Mouse (Mus musculus): ENCODE data around the gene Txndc5. TPM values are rescaled to one million over a fixed set of nuclear protein-coding genes. Genes with fewer than 3 reads are reported as not detected.
A peak's percentile ranks its signal among the peaks of the same experiment; 100 is the strongest.

The Txndc5 gene
- total RNA-seq, 2 experiments from 2014 or later: 22.1 to 35.0 TPM

GRCm38 (mm10) chr13:38522056-38522654 is 6.5 kb downstream of the Txndc5 start:
- peak overlapping the region; percentile 65 for H3K27ac ChIP-seq
- intact Hi-C loops (cut with DNase I): no loop called here
- no peak for TF ChIP-seq CTCF (IDR thresholded peaks at IDR 0.05)
- DNase-seq: no peak
- no peak overlapping the region for H3K4me3 ChIP-seq

- intact Hi-C loops (cut with DNase I): no loop called here
- Histone ChIP-seq H3K27ac (peak overlapping the region; percentile 43; the same call in 1 of the 2 replicates), H3K4me3 (no peak overlapping the region)
- no peak for DNase-seq
- TF ChIP-seq CTCF (IDR thresholded peaks at IDR 0.05): no peak
These were observed 8.3 kb downstream of the Txndc5 start for GRCm38 (mm10) chr13:38520299-38520698.

GRCm38 (mm10) chr13:38516582-38516981 is 12.0 kb downstream of the Txndc5 start:
- Histone ChIP-seq H3K4me3 (no peak overlapping the region), H3K27ac (no peak overlapping the region)
- intact Hi-C loops (cut with DNase I): no loop called here
- DNase-seq: no peak
- TF ChIP-seq CTCF (IDR thresholded peaks at IDR 0.05): no peak

GRCm38 (mm10) chr13:38515845-38516244 is 12.8 kb downstream of the Txndc5 start:
- no peak for DNase-seq
- no peak overlapping the region for H3K4me3 ChIP-seq
- no peak for TF ChIP-seq CTCF (IDR thresholded peaks at IDR 0.05)
- H3K27ac ChIP-seq: no peak overlapping the region
- intact Hi-C loops (cut with DNase I): no loop called here

- no peak for TF ChIP-seq CTCF (IDR thresholded peaks at IDR 0.05)
- intact Hi-C loops (cut with DNase I): no loop called here
These were observed 13.2 kb downstream of the Txndc5 start for GRCm38 (mm10) chr13:38515431-38515830.

GRCm38 (mm10) chr13:38513921-38514320 is 14.7 kb downstream of the Txndc5 start:
- intact Hi-C loops (cut with DNase I): no loop called here
- TF ChIP-seq CTCF (IDR thresholded peaks at IDR 0.05): no peak

More at GRCm38 (mm10) chr13:38515431-38515830, 13.2 kb downstream of the Txndc5 start:
- DNase-seq: no peak
- Histone ChIP-seq H3K4me3 (no peak overlapping the region), H3K27ac (no peak overlapping the region)

GRCm38 (mm10) chr13:38511979-38512378 is 16.6 kb downstream of the Txndc5 start:
- intact Hi-C loops (cut with DNase I): no loop called here
- peak; percentile 45 for DNase-seq
- Histone ChIP-seq H3K27ac (no peak overlapping the region), H3K4me3 (no peak overlapping the region)
- TF ChIP-seq CTCF (IDR thresholded peaks at IDR 0.05): no peak

More at GRCm38 (mm10) chr13:38513921-38514320, 14.7 kb downstream of the Txndc5 start:
- DNase-seq: no peak
- no peak overlapping the region for H3K27ac ChIP-seq
- no peak overlapping the region for H3K4me3 ChIP-seq

GRCm38 (mm10) chr13:38509681-38510341 is 18.8 kb downstream of the Txndc5 start:
- no peak for DNase-seq
- Histone ChIP-seq H3K27ac (no peak overlapping the region), H3K4me3 (no peak overlapping the region)
- intact Hi-C loops (cut with DNase I): no loop called here
- no peak for TF ChIP-seq CTCF (IDR thresholded peaks at IDR 0.05)

- intact Hi-C loops (cut with DNase I): no loop called here
- H3K4me3 ChIP-seq: no peak overlapping the region
- no peak for DNase-seq
- no peak for TF ChIP-seq CTCF (IDR thresholded peaks at IDR 0.05)
- no peak overlapping the region for H3K27ac ChIP-seq
These were observed 21.7 kb downstream of the Txndc5 start for GRCm38 (mm10) chr13:38506936-38507335.

- Histone ChIP-seq H3K4me3 (no peak overlapping the region), H3K27ac (no peak overlapping the region)
- intact Hi-C loops (cut with DNase I): no loop called here
- peak; percentile 77 for DNase-seq
- TF ChIP-seq CTCF (IDR thresholded peaks at IDR 0.05): peak; percentile 59
These were observed 22.3 kb downstream of the Txndc5 start for GRCm38 (mm10) chr13:38506320-38506719.

GRCm38 (mm10) chr13:38503137-38503849 is 25.3 kb downstream of the Txndc5 start:
- Histone ChIP-seq H3K27ac (peak overlapping the region; percentile 43; the same call in 1 of the 2 replicates), H3K4me3 (no peak overlapping the region)
- intact Hi-C loops (cut with DNase I): loop anchor here (5.0 kb wide), 1 partner anchor 161 kb away; no protein-coding TSS in a partner anchor
- DNase-seq: peak; percentile 63
- no peak for TF ChIP-seq CTCF (IDR thresholded peaks at IDR 0.05)

- no peak for DNase-seq
- TF ChIP-seq CTCF (IDR thresholded peaks at IDR 0.05): no peak
- Histone ChIP-seq H3K27ac (no peak overlapping the region), H3K4me3 (no peak overlapping the region)
- intact Hi-C loops (cut with DNase I): loop anchor here (5.0 kb wide), 1 partner anchor 159 kb away; no protein-coding TSS in a partner anchor
These were observed 27.3 kb downstream of the Txndc5 start for GRCm38 (mm10) chr13:38501314-38501713.

GRCm38 (mm10) chr13:38496715-38497114 is 31.9 kb downstream of the Txndc5 start:
- TF ChIP-seq CTCF (IDR thresholded peaks at IDR 0.05): no peak
- H3K4me3 ChIP-seq: no peak overlapping the region
- no peak overlapping the region for H3K27ac ChIP-seq
- no peak for DNase-seq
- intact Hi-C loops (cut with DNase I): no loop called here
